Mouse (Mus musculus) olfactory bulb, adult 2 months (tissue): ENCODE measurements around the gene Abcc4.

Experiments used
- CTCF ChIP-seq: fragments of 200-500 bp; IDR thresholded peaks from 2 replicates; pipeline ENCODE4 v1.5.1; 2012; ENCODE audit warnings: low read depth, mild to moderate bottlenecking, low read length, moderate library complexity; ENCODE audit not compliant: insufficient read depth
- POLR2A ChIP-seq: fragments of 200-500 bp; IDR thresholded peaks from 2 replicates; pipeline ENCODE4 v1.6.1; 2012; ENCODE audit warnings: mild to moderate bottlenecking, low read depth, low read length, moderate library complexity; ENCODE audit not compliant: insufficient read depth

- TF ChIP-seq POLR2A (no peak), CTCF (no peak)
Measured at GRCm38 (mm10) chr14:118682339-118683034, 23.5 kb downstream of the Abcc4 start.
